27 mouse cellular contexts compared by ENCODE assay signal in the genomic region with DNA sequence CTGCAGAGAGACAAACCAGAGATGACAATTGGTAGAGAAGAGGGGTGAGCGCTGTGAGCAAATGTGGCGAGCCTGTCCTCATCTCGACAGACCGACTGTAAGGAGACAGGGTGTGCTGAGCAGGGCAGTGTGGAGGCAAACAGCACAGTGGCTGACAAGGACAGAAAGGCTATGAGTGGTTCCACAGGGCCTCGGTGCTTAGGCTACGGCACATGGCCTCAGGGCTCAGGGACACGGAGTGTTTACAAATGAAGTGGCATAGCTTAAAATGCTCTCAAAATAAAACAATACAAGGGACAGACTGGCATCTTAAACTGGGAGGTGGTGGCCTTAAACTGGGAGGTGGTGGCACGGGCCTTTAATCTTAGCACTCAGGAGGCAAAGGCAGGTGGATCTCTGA. TPM values are rescaled to one million over a fixed set of nuclear protein-coding genes. Genes with fewer than 3 reads are reported as not detected.
DNase-seq lines count a peak whose midpoint lies in the region; ATAC-seq lines count a peak whose summit lies in the region.
"Had no signal": no experiment of that assay in that cellular context is flagged by ENCODE, and none has a peak within 500 bp of the region (broad histone marks: within the 10 kb centered on the region; RNA-seq: fewer than 3 reads in every experiment).

No protein-coding gene starts in this region.

- no peaks in the 10 kb centered on the region for H3K9me3 ChIP-seq in heart, embryonic 13.5 days
- no peaks in the 10 kb centered on the region for H3K9me3 ChIP-seq in intestine, embryonic 16.5 days (ENCODE audit: control insufficient read depth, low read length)
- H3K9me3 ChIP-seq: embryonic facial prominence, embryonic 15.5 days; forebrain, embryonic 15.5 days; heart, embryonic 15.5 days; kidney, embryonic 15.5 days; limb, embryonic 10.5 days; megakaryocyte, embryonic 14.5 days; midbrain, embryonic 13.5 days had no signal

- H3K36me3 ChIP-seq in heart, embryonic 13.5 days, result peaks cover 100% of the 10 kb centered on the region
- H3K36me3 ChIP-seq in intestine, embryonic 16.5 days (ENCODE audit: control insufficient read depth, insufficient read depth, low read length), result peaks cover 33% of the 10 kb centered on the region

- H3K4me3 ChIP-seq in heart, embryonic 13.5 days, result no peak overlapping the region
- H3K4me3 ChIP-seq in intestine, embryonic 16.5 days (ENCODE audit: low read length), result no peak overlapping the region
- H3K4me3 ChIP-seq: embryonic facial prominence, embryonic 15.5 days; forebrain, embryonic 15.5 days; heart, embryonic 15.5 days; kidney, embryonic 15.5 days; limb, embryonic 10.5 days; megakaryocyte, embryonic 14.5 days; midbrain, embryonic 13.5 days had no signal

- WGBS in heart, embryonic 13.5 days, result 83% methylated on average over 8 of the region's 8 CpGs
- 88% methylated on average over 8 of the region's 8 CpGs for WGBS in intestine, embryonic 16.5 days

- no peak overlapping the region for H3K4me2 ChIP-seq in heart, embryonic 13.5 days
- no peak overlapping the region for H3K4me2 ChIP-seq in intestine, embryonic 16.5 days (ENCODE audit: low read depth, low read length)
- H3K4me2 ChIP-seq: embryonic facial prominence, embryonic 15.5 days; forebrain, embryonic 15.5 days; heart, embryonic 15.5 days; kidney, embryonic 15.5 days; midbrain, embryonic 13.5 days had no signal

- H3K27ac ChIP-seq in heart, embryonic 13.5 days (replicated peaks), result peak overlapping the region; percentile 68
- no peak overlapping the region; the same call in 1 of the 2 replicates for H3K27ac ChIP-seq in intestine, embryonic 16.5 days (ENCODE audit: low read length)
- H3K27ac ChIP-seq: embryonic facial prominence, embryonic 15.5 days; forebrain, embryonic 15.5 days; hindbrain, postnatal 0 days; kidney, embryonic 15.5 days; limb, embryonic 10.5 days; midbrain, embryonic 13.5 days had no signal

- no peak for ATAC-seq in heart, embryonic 13.5 days (ENCODE audit: extremely low read depth, insufficient number of reproducible peaks, low FRiP score, low TSS enrichment)
- ATAC-seq in intestine, embryonic 16.5 days, result no peak
- ATAC-seq: forebrain, embryonic 15.5 days; hindbrain, postnatal 0 days; midbrain, embryonic 13.5 days had no signal

- peak; percentile 57 to 80 for DNase-seq in adrenal gland, adult (ENCODE audit: inconsistent age in 2 of 2, low spot score in 1 of 2)
- no peak for DNase-seq in adrenal gland, postnatal 4 days (ENCODE audit: low spot score in 2 of 2)
- no peak for DNase-seq in heart, adult 8-10 months (ENCODE audit: low spot score)
- peak; percentile 45 to 48 for DNase-seq in adrenal gland, postnatal 36 days
- peak; percentile 54 for DNase-seq in lung, postnatal 25 days (ENCODE audit: low spot score)
- DNase-seq in layer of hippocampus, adult 8-10 months (ENCODE audit: low spot score in 2 of 2), result no peak
- DNase-seq: cerebellum, adult 9-10 months; kidney, adult 11 months; kidney, postnatal 36 days; thymus, postnatal 14 days had no signal

- H3K9ac ChIP-seq in heart, embryonic 13.5 days, result peak overlapping the region; percentile 24; the same call in 1 of the 2 replicates
- no peak overlapping the region for H3K9ac ChIP-seq in intestine, embryonic 16.5 days (ENCODE audit: low read depth, low read length)
- H3K9ac ChIP-seq: embryonic facial prominence, embryonic 15.5 days; forebrain, embryonic 15.5 days; heart, embryonic 15.5 days; kidney, embryonic 15.5 days; midbrain, embryonic 13.5 days had no signal

- H3K27me3 ChIP-seq in heart, embryonic 13.5 days (replicated peaks), result no peaks in the 10 kb centered on the region
- no peaks in the 10 kb centered on the region for H3K27me3 ChIP-seq in intestine, embryonic 16.5 days (replicated peaks; ENCODE audit: control insufficient read depth, insufficient read depth, low read length)
- H3K27me3 ChIP-seq: embryonic facial prominence, embryonic 15.5 days; forebrain, embryonic 15.5 days; heart, embryonic 15.5 days; kidney, embryonic 15.5 days; megakaryocyte, embryonic 14.5 days; midbrain, embryonic 13.5 days had no signal

- H3K4me1 ChIP-seq in heart, embryonic 13.5 days, result peaks cover 19% of the 10 kb centered on the region
- H3K4me1 ChIP-seq in intestine, embryonic 16.5 days (ENCODE audit: control insufficient read depth, insufficient read depth, low read length), result no peaks in the 10 kb centered on the region
- H3K4me1 ChIP-seq: embryonic facial prominence, embryonic 15.5 days; forebrain, embryonic 15.5 days; kidney, embryonic 15.5 days; limb, embryonic 10.5 days; midbrain, embryonic 13.5 days had no signal

RNA-seq across cellular contexts. Expression of a gene that starts 21.4 kb away (rescaled TPM):
- total RNA-seq in adrenal gland, postnatal 4 days (2021), result 10 to 100 TPM; 74.8 to 76.8 TPM
- polyA plus RNA-seq in heart, embryonic 13.5 days (2015; fragmentation: Nextera tagmentation; extraction: Ambion mirVana), result 48.1 and 50.9 TPM in 2 replicates
- total RNA-seq in heart, adult 8-10 months (2022), result 10 to 100 TPM; 27.4 to 33.6 (median 29.4) TPM
- 10 to 100 TPM; 54.1 to 62.9 TPM for total RNA-seq in adrenal gland, postnatal 36 days (2021)
- polyA plus RNA-seq in intestine, embryonic 16.5 days (2015; fragmentation: Nextera tagmentation; extraction: Ambion mirVana), result 74.2 and 76.7 TPM in 2 replicates
- total RNA-seq in layer of hippocampus, adult 8-10 months (2022), result 10 to 100 TPM; 38.1 to 41.0 (median 38.6) TPM

RNA-seq across cellular contexts. Expression of a gene that starts 33.2 kb away (rescaled TPM):
- total RNA-seq in adrenal gland, postnatal 4 days (2021), result not detected
- not detected in 2 replicates for polyA plus RNA-seq in heart, embryonic 13.5 days (2015; fragmentation: Nextera tagmentation; extraction: Ambion mirVana)
- total RNA-seq in heart, adult 8-10 months (2022), result not detected
- not detected for total RNA-seq in adrenal gland, postnatal 36 days (2021)
- polyA plus RNA-seq in intestine, embryonic 16.5 days (2015; fragmentation: Nextera tagmentation; extraction: Ambion mirVana), result not detected in 2 replicates
- total RNA-seq in layer of hippocampus, adult 8-10 months (2022), result not detected
- total RNA-seq: common myeloid progenitor, adult 5-6 weeks; gastrocnemius, adult 8-10 months; hindbrain, postnatal 0 days; liver, adult 2 months; monocyte, adult 5-6 weeks; neutrophil, adult 5-6 weeks had no signal
- polyA plus RNA-seq: forebrain, embryonic 15.5 days; gonadal fat pad, adult 2 months; heart, embryonic 15.5 days; limb, embryonic 10.5 days; liver, adult 2 months; liver, embryonic 16.5 days; midbrain, embryonic 13.5 days had no signal

Comparison
In these comparisons a context has a peak if more than half of its experiments do, and no peak if none do; other contexts are left out.
1. DNase-seq: peak in adrenal gland, adult (2 of 2), adrenal gland, postnatal 36 days (2 of 2) and lung, postnatal 25 days (single experiment); none in adrenal gland, postnatal 4 days (0 of 2), heart, adult 8-10 months (single experiment) and layer of hippocampus, adult 8-10 months (0 of 2).